Mouse (Mus musculus) neural tube, embryonic 15.5 days (tissue): Measurements from ENCODE around the gene Man2a2. TPM values are rescaled to one million over a fixed set of nuclear protein-coding genes. Genes with fewer than 3 reads are reported as not detected.
A peak's percentile ranks its signal among the peaks of the same experiment; 100 is the strongest.

ENCODE experiments used
- ATAC-seq: fragments of 200-750 bp; cut with Nextera tagmentation; 2 replicates; pipeline ENCODE4 v1.8.0; 2017; ENCODE audit warnings: mild to moderate bottlenecking, moderate TSS enrichment, moderate library complexity; ENCODE audit not compliant: low FRiP score
- H3K27ac ChIP-seq: fragments of 300-500 bp; sonication (generic); replicated peaks from 2 replicates; pipeline ENCODE4 v1.5.1; 2015; ENCODE audit warnings: mild to moderate bottlenecking, inconsistent platforms
- H3K27me3 ChIP-seq: fragments of 300-500 bp; sonication (generic); replicated peaks from 2 replicates; pipeline ENCODE4 v1.6.1; 2015; ENCODE audit warnings: inconsistent platforms
- H3K36me3 ChIP-seq: fragments of 300-500 bp; sonication (generic); 2 replicates; pipeline ENCODE4 v1.6.1; 2015; ENCODE audit warnings: inconsistent platforms
- H3K4me1 ChIP-seq: fragments of 300-500 bp; sonication (generic); 2 replicates; pipeline ENCODE4 v1.6.1; 2015; ENCODE audit warnings: inconsistent platforms
- H3K4me2 ChIP-seq: fragments of 300-500 bp; sonication (generic); 2 replicates; pipeline ENCODE4 v1.6.1; 2015; ENCODE audit warnings: inconsistent platforms, mild to moderate bottlenecking, moderate library complexity
- H3K4me3 ChIP-seq: fragments of 300-500 bp; sonication (generic); replicated peaks from 2 replicates; pipeline ENCODE4 v1.5.1; 2015; ENCODE audit warnings: mild to moderate bottlenecking, inconsistent platforms
- H3K9ac ChIP-seq: fragments of 300-500 bp; sonication (generic); replicated peaks from 2 replicates; pipeline ENCODE4 v1.6.1; 2015; ENCODE audit warnings: mild to moderate bottlenecking, inconsistent platforms
- H3K9me3 ChIP-seq: fragments of 300-500 bp; sonication (generic); replicated peaks from 2 replicates; pipeline ENCODE4 v1.6.1; 2016; ENCODE audit warnings: inconsistent platforms
- WGBS: fragments of 180-500 bp; shearing (Covaris S2); methylation state at CpG from one replicate; pipeline ENCODE4 v1.1.7; 2015; ENCODE audit warnings: mixed read lengths; 5-methylcytosine and 5-hydroxymethylcytosine counted together
- polyA plus RNA-seq: library from polyadenylated mRNA; unstranded; fragments of >200 nt; fragmentation: Nextera tagmentation; extraction: Ambion mirVana; gene quantifications from 2 replicates; pipeline ENCODE4 v1.2.1, GENCODE M21; 2015

The Man2a2 gene
- polyA plus RNA-seq, 1 experiment from 2014 or later, result 26.9 TPM

- H3K27ac ChIP-seq, result no peak overlapping the region
- no peaks in the 10 kb centered on the region for H3K9me3 ChIP-seq
- no peak for ATAC-seq
- H3K9ac ChIP-seq, result no peak overlapping the region
- H3K4me3 ChIP-seq, result no peak overlapping the region
- H3K27me3 ChIP-seq, result no peaks in the 10 kb centered on the region
- peaks cover 59% of the 10 kb centered on the region for H3K36me3 ChIP-seq
- H3K4me1 ChIP-seq, result peaks cover 25% of the 10 kb centered on the region
- no peak overlapping the region for H3K4me2 ChIP-seq
- 95% methylated on average over 7 of the region's 7 CpGs for WGBS
These were observed 3.9 kb downstream of the Man2a2 start for GRCm38 (mm10) chr7:80367232-80367631.

- Histone ChIP-seq H3K4me3 (no peak overlapping the region), H3K4me2 (no peak overlapping the region), H3K27me3 (no peaks in the 10 kb centered on the region), H3K36me3 (peaks cover 74% of the 10 kb centered on the region), H3K9ac (no peak overlapping the region), H3K9me3 (no peaks in the 10 kb centered on the region), H3K27ac (no peak overlapping the region), H3K4me1 (peaks cover 20% of the 10 kb centered on the region)
- ATAC-seq, result no peak
- 86% methylated on average over 2 of the region's 2 CpGs for WGBS
These were observed 5.4 kb downstream of the Man2a2 start for GRCm38 (mm10) chr7:80365759-80366158.

GRCm38 (mm10) chr7:80360435-80360834 is 10.7 kb downstream of the Man2a2 start:
- H3K36me3 ChIP-seq, result peaks cover 93% of the 10 kb centered on the region
- no peaks in the 10 kb centered on the region for H3K9me3 ChIP-seq
- H3K27ac ChIP-seq, result no peak overlapping the region
- H3K4me1 ChIP-seq, result peaks cover 9% of the 10 kb centered on the region
- WGBS, result 76% methylated on average over 3 of the region's 3 CpGs
- no peak overlapping the region for H3K4me3 ChIP-seq
- no peak for ATAC-seq
- no peak overlapping the region for H3K9ac ChIP-seq
- no peak overlapping the region for H3K4me2 ChIP-seq
- no peaks in the 10 kb centered on the region for H3K27me3 ChIP-seq

- no peak for ATAC-seq
- WGBS, result 53% methylated on average over 4 of the region's 4 CpGs
- Histone ChIP-seq H3K4me3 (no peak overlapping the region), H3K9ac (no peak overlapping the region), H3K9me3 (no peaks in the 10 kb centered on the region), H3K4me2 (no peak overlapping the region), H3K27ac (0 out of 2 replicates have a peak overlapping the region, but pooled peaks have one; percentile 4), H3K4me1 (peaks cover 9% of the 10 kb centered on the region), H3K36me3 (peaks cover 90% of the 10 kb centered on the region), H3K27me3 (no peaks in the 10 kb centered on the region)
These were observed 13.1 kb downstream of the Man2a2 start for GRCm38 (mm10) chr7:80358039-80358438.

- ATAC-seq, result peak; percentile 53; the same call in 1 of the 2 replicates
- Histone ChIP-seq H3K9ac (no peak overlapping the region), H3K36me3 (peaks cover 89% of the 10 kb centered on the region), H3K4me3 (no peak overlapping the region), H3K27me3 (no peaks in the 10 kb centered on the region), H3K4me2 (no peak overlapping the region), H3K27ac (peak overlapping the region; percentile 49), H3K4me1 (peaks cover 9% of the 10 kb centered on the region), H3K9me3 (no peaks in the 10 kb centered on the region)
- WGBS, result 22% methylated on average over 8 of the region's 8 CpGs
These were observed 14.0 kb downstream of the Man2a2 start for GRCm38 (mm10) chr7:80357156-80357555.

- WGBS, result 91% methylated on average over 13 of the region's 13 CpGs
- Histone ChIP-seq H3K9ac (no peak overlapping the region), H3K27ac (peak overlapping the region; percentile 49; the same call in 1 of the 2 replicates), H3K36me3 (peaks cover 87% of the 10 kb centered on the region), H3K4me2 (no peak overlapping the region), H3K9me3 (no peaks in the 10 kb centered on the region), H3K27me3 (no peaks in the 10 kb centered on the region), H3K4me3 (no peak overlapping the region), H3K4me1 (peaks cover 9% of the 10 kb centered on the region)
- no peak for ATAC-seq
These were observed 14.8 kb downstream of the Man2a2 start for GRCm38 (mm10) chr7:80356351-80356750.

- ATAC-seq, result no peak
- WGBS, result 93% methylated on average over 8 of the region's 8 CpGs
- Histone ChIP-seq H3K9ac (no peak overlapping the region), H3K36me3 (peaks cover 70% of the 10 kb centered on the region), H3K27me3 (no peaks in the 10 kb centered on the region), H3K27ac (no peak overlapping the region), H3K9me3 (no peaks in the 10 kb centered on the region), H3K4me3 (no peak overlapping the region), H3K4me1 (peaks cover 9% of the 10 kb centered on the region; the same call in 1 of the 2 replicates), H3K4me2 (no peak overlapping the region)
These were observed 18.3 kb downstream of the Man2a2 start for GRCm38 (mm10) chr7:80352920-80353319.

- no peak overlapping the region for H3K27ac ChIP-seq
- H3K4me1 ChIP-seq, result 0 out of 2 replicates have a peak, but pooled peaks cover 4% of the 10 kb centered on the region
- no peak for ATAC-seq
- H3K4me3 ChIP-seq, result no peak overlapping the region
- no peak overlapping the region for H3K4me2 ChIP-seq
- H3K9ac ChIP-seq, result no peak overlapping the region
- no peaks in the 10 kb centered on the region for H3K9me3 ChIP-seq
- WGBS, result 82% methylated on average over 2 of the region's 2 CpGs
- H3K36me3 ChIP-seq, result peaks cover 52% of the 10 kb centered on the region
- H3K27me3 ChIP-seq, result no peaks in the 10 kb centered on the region
These were observed 20.4 kb downstream of the Man2a2 start for GRCm38 (mm10) chr7:80350808-80351207.

- peaks cover 30% of the 10 kb centered on the region for H3K36me3 ChIP-seq
- peaks cover 11% of the 10 kb centered on the region for H3K4me1 ChIP-seq
- H3K4me2 ChIP-seq, result no peak overlapping the region
- H3K4me3 ChIP-seq, result no peak overlapping the region
- H3K9me3 ChIP-seq, result no peaks in the 10 kb centered on the region
- ATAC-seq, result no peak
- peak overlapping the region; percentile 45 for H3K27ac ChIP-seq
- no peak overlapping the region for H3K9ac ChIP-seq
- no peaks in the 10 kb centered on the region for H3K27me3 ChIP-seq
- 47% methylated on average over 13 of the region's 13 CpGs for WGBS
These were observed 23.2 kb downstream of the Man2a2 start for GRCm38 (mm10) chr7:80347670-80348586.

GRCm38 (mm10) chr7:80346830-80347229 is 24.3 kb downstream of the Man2a2 start:
- no peak for ATAC-seq
- peaks cover 21% of the 10 kb centered on the region for H3K36me3 ChIP-seq

GRCm38 (mm10) chr7:80346173-80346572 is 25.0 kb downstream of the Man2a2 start:
- peaks cover 27% of the 10 kb centered on the region for H3K4me1 ChIP-seq
- no peak overlapping the region for H3K9ac ChIP-seq
- no peaks in the 10 kb centered on the region for H3K27me3 ChIP-seq
- 95% methylated on average over 9 of the region's 9 CpGs for WGBS
- H3K4me3 ChIP-seq, result no peak overlapping the region
- H3K9me3 ChIP-seq, result no peaks in the 10 kb centered on the region
- ATAC-seq, result no peak
- no peak overlapping the region for H3K27ac ChIP-seq
- H3K36me3 ChIP-seq, result peaks cover 16% of the 10 kb centered on the region
- no peak overlapping the region for H3K4me2 ChIP-seq

More at GRCm38 (mm10) chr7:80346830-80347229, 24.3 kb downstream of the Man2a2 start:
- Histone ChIP-seq H3K9ac (no peak overlapping the region), H3K27me3 (no peaks in the 10 kb centered on the region), H3K27ac (no peak overlapping the region), H3K9me3 (no peaks in the 10 kb centered on the region), H3K4me1 (peaks cover 21% of the 10 kb centered on the region), H3K4me3 (no peak overlapping the region), H3K4me2 (no peak overlapping the region)
- 73% methylated on average over 5 of the region's 5 CpGs for WGBS
